Mouse (Mus musculus): Measurements from ENCODE around the gene Wdr35.
A peak's percentile ranks its signal among the peaks of the same experiment; 100 is the strongest.
"Not testable (repeated sequence)": the region's sequence is repeated elsewhere in the genome, so short reads cannot be mapped to it uniquely, and the experiment has no call there.

Wdr35 gene

GRCm38 (mm10) chr12:8973820-8974465 lies at the start of gene Wdr35:
Gene Wdr35 (plus strand): TSS chr12:8973892.
- peak; percentile 92 for DNase-seq

GRCm38 (mm10) chr12:8927652-8928051 lies 46.0 kb upstream of the Wdr35 start:
- no peak for DNase-seq

- no peak for DNase-seq
Observed at GRCm38 (mm10) chr12:8928766-8929165, 44.9 kb upstream of the Wdr35 start.

GRCm38 (mm10) chr12:8931083-8931482 lies 42.6 kb upstream of the Wdr35 start:
- no peak for DNase-seq

GRCm38 (mm10) chr12:8935349-8935748 lies 38.3 kb upstream of the Wdr35 start:
- DNase-seq = no peak

GRCm38 (mm10) chr12:8936210-8936609 lies 37.5 kb upstream of the Wdr35 start:
- not testable (repeated sequence) for DNase-seq

- DNase-seq = no peak
Observed at GRCm38 (mm10) chr12:8939490-8939889, 34.2 kb upstream of the Wdr35 start.

GRCm38 (mm10) chr12:8940011-8941005 lies 33.4 kb upstream of the Wdr35 start:
- DNase-seq = no peak

GRCm38 (mm10) chr12:8941131-8941615 lies 32.5 kb upstream of the Wdr35 start:
- DNase-seq = no peak

GRCm38 (mm10) chr12:8941699-8942392 lies 31.8 kb upstream of the Wdr35 start:
- DNase-seq = no peak

- no peak for DNase-seq
Observed at GRCm38 (mm10) chr12:8947163-8947562, 26.5 kb upstream of the Wdr35 start.

- peak; percentile 16 for DNase-seq
Observed at GRCm38 (mm10) chr12:8947714-8948464, 25.8 kb upstream of the Wdr35 start, which contains the start of gene Matn3. Gene Matn3 (plus strand): TSS chr12:8947929.

- no peak for DNase-seq
Observed at GRCm38 (mm10) chr12:8953136-8953535, 20.6 kb upstream of the Wdr35 start.

GRCm38 (mm10) chr12:8954161-8954561 lies 19.5 kb upstream of the Wdr35 start:
- DNase-seq = no peak

GRCm38 (mm10) chr12:8961607-8962316 lies 11.9 kb upstream of the Wdr35 start:
- DNase-seq = no peak

- no peak for DNase-seq
Observed at GRCm38 (mm10) chr12:8969828-8970227, 3.9 kb upstream of the Wdr35 start.

- no peak for DNase-seq
Observed at GRCm38 (mm10) chr12:8975076-8975475, 1.4 kb downstream of the Wdr35 start.

GRCm38 (mm10) chr12:8993231-8993630 lies 19.5 kb downstream of the Wdr35 start:
- DNase-seq = no peak

- DNase-seq = no peak
Observed at GRCm38 (mm10) chr12:8998318-8998717, 24.6 kb downstream of the Wdr35 start.

- peak; percentile 20 for DNase-seq
Observed at GRCm38 (mm10) chr12:9002038-9002648, 28.5 kb downstream of the Wdr35 start.

- DNase-seq = no peak
Observed at GRCm38 (mm10) chr12:9007146-9007545, 33.5 kb downstream of the Wdr35 start.

All from right cerebral cortex, postnatal 25 days (tissue).